Mouse (Mus musculus) bone marrow macrophage, adult 2 months (primary cell): Measurements from ENCODE around the gene Mkln1.

ENCODE experiments used
- CTCF ChIP-seq: IDR thresholded peaks from 2 replicates; pipeline ENCODE4 v1.5.1; 2012; ENCODE audit warnings: low read depth, mild to moderate bottlenecking, low read length, moderate library complexity
- POLR2A ChIP-seq: IDR thresholded peaks from 2 replicates; pipeline ENCODE4 v1.6.1; 2012; ENCODE audit warnings: mild to moderate bottlenecking, low read depth, low read length, borderline replicate concordance

- TF ChIP-seq POLR2A (no peak), CTCF (no peak)
Measured at GRCm38 (mm10) chr6:31537193-31537592, 138.7 kb downstream of the Mkln1 start.
